Mouse (Mus musculus): ENCODE results near the gene Stard5.

Stard5 gene

GRCm38 (mm10) chr7:83635726-83636125 lies 4.0 kb downstream of the Stard5 start:
- peak in 1 of 2 experiments; percentile 11 for DNase-seq

GRCm38 (mm10) chr7:83636425-83636824 lies 4.7 kb downstream of the Stard5 start:
- peak in 1 of 2 experiments; percentile 43 for DNase-seq

GRCm38 (mm10) chr7:83637781-83638583 lies 6.2 kb downstream of the Stard5 start:
- DNase-seq: peak in 1 of 2 experiments; percentile 24

GRCm38 (mm10) chr7:83639084-83639483 lies 7.3 kb downstream of the Stard5 start:
- DNase-seq: peak in 1 of 2 experiments; percentile 23

GRCm38 (mm10) chr7:83640581-83640980 lies 8.8 kb downstream of the Stard5 start:
- peak in 1 of 2 experiments; percentile 34 for DNase-seq

- DNase-seq: peak in 1 of 2 experiments; percentile 9
Observed at GRCm38 (mm10) chr7:83641163-83641562, 9.4 kb downstream of the Stard5 start.

GRCm38 (mm10) chr7:83643581-83643980 lies 11.8 kb downstream of the Stard5 start:
- DNase-seq: peak in 1 of 2 experiments; percentile 37

GRCm38 (mm10) chr7:83644761-83645160 lies 13.0 kb downstream of the Stard5 start:
- DNase-seq: peak in 1 of 2 experiments; percentile 12

- DNase-seq: no peak
Observed at GRCm38 (mm10) chr7:83645476-83645875, 13.7 kb downstream of the Stard5 start.

GRCm38 (mm10) chr7:83648807-83649206 lies 17.0 kb downstream of the Stard5 start:
- no peak for DNase-seq

- DNase-seq: no peak
Observed at GRCm38 (mm10) chr7:83650638-83651037, 18.9 kb downstream of the Stard5 start.

- no peak for DNase-seq
Observed at GRCm38 (mm10) chr7:83652498-83652897, 20.7 kb downstream of the Stard5 start.

GRCm38 (mm10) chr7:83653605-83654051 lies 21.9 kb downstream of the Stard5 start:
- no peak for DNase-seq

- DNase-seq: no peak
Observed at GRCm38 (mm10) chr7:83654196-83654595, 22.4 kb downstream of the Stard5 start.

GRCm38 (mm10) chr7:83654938-83655630 lies 23.3 kb downstream of the Stard5 start:
- DNase-seq: no peak

- DNase-seq: no peak
Observed at GRCm38 (mm10) chr7:83658716-83659115, 27.0 kb downstream of the Stard5 start.

- DNase-seq: peak; percentile 70 to 73
Observed at GRCm38 (mm10) chr7:83659159-83660065, 27.7 kb downstream of the Stard5 start.

- no peak for DNase-seq
Observed at GRCm38 (mm10) chr7:83660273-83660691, 28.5 kb downstream of the Stard5 start.

- DNase-seq: no peak
Observed at GRCm38 (mm10) chr7:83661031-83661430, 29.3 kb downstream of the Stard5 start.

GRCm38 (mm10) chr7:83661763-83662162 lies 30.0 kb downstream of the Stard5 start:
- no peak for DNase-seq

GRCm38 (mm10) chr7:83662711-83663375 lies 31.1 kb downstream of the Stard5 start:
- DNase-seq: peak; percentile 44 to 54

GRCm38 (mm10) chr7:83666087-83666595 lies 34.4 kb downstream of the Stard5 start:
- no peak for DNase-seq
